Mouse (Mus musculus): Measurements from ENCODE around the gene Utp20.
"Not testable (repeated sequence)": the region's sequence is repeated elsewhere in the genome, so short reads cannot be mapped to it uniquely, and the experiment has no call there.

Utp20 gene

DNA sequence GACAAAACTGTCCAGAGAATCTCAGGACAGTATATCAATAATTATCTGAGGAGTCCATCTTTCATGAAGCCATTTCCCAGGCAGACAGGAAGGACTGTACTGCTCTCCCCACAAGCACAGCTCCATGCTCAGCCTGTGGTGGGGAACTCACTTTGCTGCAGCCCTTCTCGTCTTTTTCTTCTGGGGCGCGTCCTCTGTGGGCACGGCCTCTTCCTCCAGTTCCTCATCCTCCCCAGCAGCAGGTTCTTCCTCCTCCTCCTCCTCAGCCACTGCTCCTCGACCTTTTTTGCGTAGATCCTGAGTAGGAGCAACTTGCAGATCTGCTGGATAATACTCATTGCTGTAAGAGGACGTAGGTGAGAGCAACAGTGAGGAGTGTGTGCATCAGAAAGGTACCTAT, 31.4 kb downstream of the Utp20 start:
- in situ Hi-C loops (cut with MboI; ENCODE audit: low pct_unique_long_range_greater_than_20kb in 1 of 2, low sequenced_read_pairs in 2 of 2, unreplicated experiment in 1 of 2): no loop called here

DNA sequence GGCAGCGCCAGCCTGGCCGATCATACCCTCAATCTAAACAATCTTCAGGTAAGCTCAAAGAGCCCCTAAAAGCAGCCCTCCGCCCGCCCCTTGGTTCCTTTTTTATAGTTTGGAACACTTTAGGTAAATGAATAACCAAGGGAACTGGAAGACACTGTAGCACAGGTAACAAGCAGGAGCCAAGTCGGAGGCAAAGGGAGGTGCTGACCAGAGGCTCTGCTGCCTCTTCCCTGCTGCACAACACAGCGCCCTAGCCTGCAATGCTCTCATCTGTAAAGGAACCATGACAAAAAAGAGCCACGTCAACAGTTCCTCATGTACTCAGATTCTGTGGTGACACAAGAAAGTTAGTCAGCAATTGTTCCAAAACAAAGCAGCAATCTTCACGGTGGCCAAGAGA, 32.0 kb downstream of the Utp20 start:
- in situ Hi-C loops (cut with MboI; ENCODE audit: low pct_unique_long_range_greater_than_20kb in 1 of 2, low sequenced_read_pairs in 2 of 2, unreplicated experiment in 1 of 2): no loop called here

DNA sequence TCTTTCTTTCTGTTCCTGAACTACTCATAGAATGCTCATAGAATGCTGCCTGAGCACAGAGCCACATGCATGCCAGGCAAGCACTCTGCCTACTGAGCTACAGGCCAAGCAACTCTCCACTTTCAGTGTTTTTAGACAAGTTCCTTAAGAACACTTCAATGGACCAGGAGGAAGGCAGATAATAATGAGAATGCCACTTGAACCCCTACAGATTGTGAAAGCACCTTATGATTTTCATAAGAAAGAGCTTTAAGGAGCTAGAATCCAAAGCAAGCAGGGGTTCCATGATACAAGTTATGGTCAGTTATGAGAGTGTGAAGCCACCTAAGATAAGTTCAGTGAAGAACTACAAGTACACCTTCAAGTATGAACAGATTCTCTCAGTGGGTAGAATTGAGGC, 32.9 kb downstream of the Utp20 start:
- in situ Hi-C loops (cut with MboI; ENCODE audit: low pct_unique_long_range_greater_than_20kb in 1 of 2, low sequenced_read_pairs in 2 of 2, unreplicated experiment in 1 of 2): no loop called here

DNA sequence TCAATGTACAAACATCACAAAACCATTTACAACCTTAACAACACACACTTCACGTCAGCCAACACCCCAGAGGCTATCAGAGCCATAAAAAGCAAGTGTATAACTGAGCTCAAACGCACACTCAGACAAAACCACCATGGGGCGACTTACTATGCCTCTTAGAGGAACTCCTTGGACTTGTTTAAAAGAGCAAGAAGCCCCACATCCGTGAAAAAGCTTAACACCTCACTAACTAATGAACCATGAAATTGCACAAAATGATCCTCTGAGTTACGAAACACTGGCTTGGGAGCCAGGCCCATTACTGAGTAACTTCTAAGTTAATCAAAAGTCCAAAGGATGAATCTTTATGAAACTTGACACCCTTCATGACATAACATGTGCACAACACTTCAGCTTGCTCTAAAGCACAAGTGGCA, 42.1 kb downstream of the Utp20 start:
- in situ Hi-C loops (cut with MboI; ENCODE audit: low pct_unique_long_range_greater_than_20kb in 1 of 2, low sequenced_read_pairs in 2 of 2, unreplicated experiment in 1 of 2): no loop called here

DNA sequence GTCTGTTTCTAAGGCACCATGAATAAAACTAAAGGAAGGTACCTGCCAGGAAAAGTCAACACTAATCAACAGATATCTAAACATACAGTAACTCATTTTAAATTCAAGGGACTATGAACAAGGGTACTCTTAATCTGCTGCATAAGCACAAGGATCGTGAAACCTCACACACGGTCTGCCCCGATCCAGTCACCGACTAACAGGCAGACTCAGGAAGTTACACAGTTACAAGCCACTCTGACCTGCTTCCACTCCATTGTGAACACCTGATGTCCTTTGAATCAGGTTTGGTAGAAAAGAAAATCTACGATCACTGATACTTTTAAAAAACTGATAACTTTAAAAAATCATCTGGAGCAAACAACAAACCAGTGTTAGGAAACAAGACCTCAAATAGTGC, 42.7 kb downstream of the Utp20 start:
- in situ Hi-C loops (cut with MboI; ENCODE audit: low pct_unique_long_range_greater_than_20kb in 1 of 2, low sequenced_read_pairs in 2 of 2, unreplicated experiment in 1 of 2): no loop called here

DNA sequence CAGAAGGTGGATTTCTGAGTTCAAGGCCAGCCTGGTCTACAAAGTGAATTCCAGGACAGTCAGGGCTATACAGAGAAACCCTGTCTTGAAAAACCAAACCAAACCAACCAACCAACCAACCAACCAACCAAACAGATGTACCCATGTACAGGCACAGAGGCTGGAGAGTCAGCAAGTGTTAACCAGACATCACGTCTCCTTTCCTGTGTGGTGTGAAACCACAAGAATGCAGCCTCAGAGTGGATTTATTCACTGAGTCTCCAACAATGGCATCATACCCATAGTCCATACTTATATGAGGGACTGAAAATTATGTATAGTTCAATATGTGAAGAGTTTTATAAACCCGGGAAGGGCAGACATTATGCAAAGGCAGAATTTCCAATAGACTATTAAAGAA, 43.5 kb downstream of the Utp20 start:
- in situ Hi-C loops (cut with MboI; ENCODE audit: low pct_unique_long_range_greater_than_20kb in 1 of 2, low sequenced_read_pairs in 2 of 2, unreplicated experiment in 1 of 2): not testable (repeated sequence)

DNA sequence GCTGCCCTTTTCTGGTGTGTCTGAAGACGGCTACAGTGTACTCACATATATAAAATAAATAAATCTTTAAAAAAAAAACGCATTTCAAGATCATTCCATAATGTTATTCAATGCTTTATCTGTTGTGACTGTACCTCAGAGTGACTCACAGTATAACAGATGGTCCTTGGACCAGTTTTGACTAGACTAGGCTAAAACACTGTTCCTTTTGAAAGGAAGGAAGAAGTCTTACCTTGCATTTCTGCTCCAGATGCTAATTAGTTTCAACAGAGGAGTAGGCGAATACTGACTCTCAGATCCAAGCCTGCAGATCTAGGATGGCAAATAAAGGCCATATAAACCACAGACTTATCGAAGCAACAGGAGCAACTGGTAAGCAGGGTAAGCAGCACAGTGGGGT, 45.9 kb downstream of the Utp20 start:
- in situ Hi-C loops (cut with MboI; ENCODE audit: low pct_unique_long_range_greater_than_20kb in 1 of 2, low sequenced_read_pairs in 2 of 2, unreplicated experiment in 1 of 2): no loop called here

DNA sequence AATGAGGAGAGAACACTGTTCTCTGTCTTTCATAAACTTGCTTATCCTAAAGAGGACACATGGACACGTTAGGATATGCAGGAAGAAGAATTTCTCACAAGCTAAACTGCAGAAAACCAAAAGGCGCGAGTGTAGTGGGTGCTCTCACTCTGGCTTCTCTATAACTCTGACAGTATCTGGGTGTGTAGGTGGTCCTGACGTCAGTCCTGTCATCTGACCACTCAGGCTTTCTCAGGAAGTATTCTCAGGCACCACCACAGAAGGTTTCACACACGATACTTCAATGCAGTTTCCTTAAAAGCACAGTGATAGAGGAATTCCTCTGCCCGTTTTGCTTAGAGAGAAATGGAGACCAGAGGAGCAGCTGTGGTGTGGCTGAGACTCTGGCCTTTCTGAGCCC, 50.4 kb downstream of the Utp20 start:
- in situ Hi-C loops (cut with MboI; ENCODE audit: low pct_unique_long_range_greater_than_20kb in 1 of 2, low sequenced_read_pairs in 2 of 2, unreplicated experiment in 1 of 2): no loop called here

DNA sequence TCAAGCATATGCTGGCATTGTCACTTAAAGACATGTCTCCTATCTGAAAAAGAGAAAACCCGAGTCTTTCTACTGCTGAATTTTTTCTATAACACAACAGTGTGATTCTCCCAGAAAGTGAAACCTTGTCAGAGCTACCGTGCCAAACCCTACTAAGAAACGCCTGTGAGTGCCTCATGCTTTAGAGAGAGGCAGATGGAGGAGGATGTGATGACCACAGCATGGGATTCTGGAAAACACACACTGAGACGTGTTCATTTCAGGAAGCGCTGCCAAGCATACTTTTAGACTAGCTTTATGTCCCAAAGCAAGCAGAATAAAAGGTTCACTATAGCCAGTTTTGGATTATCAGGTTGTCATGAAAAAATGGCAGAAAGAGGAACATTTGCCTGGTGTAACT, 53.6 kb downstream of the Utp20 start:
- in situ Hi-C loops (cut with MboI; ENCODE audit: low pct_unique_long_range_greater_than_20kb in 1 of 2, low sequenced_read_pairs in 2 of 2, unreplicated experiment in 1 of 2): not testable (repeated sequence)

DNA sequence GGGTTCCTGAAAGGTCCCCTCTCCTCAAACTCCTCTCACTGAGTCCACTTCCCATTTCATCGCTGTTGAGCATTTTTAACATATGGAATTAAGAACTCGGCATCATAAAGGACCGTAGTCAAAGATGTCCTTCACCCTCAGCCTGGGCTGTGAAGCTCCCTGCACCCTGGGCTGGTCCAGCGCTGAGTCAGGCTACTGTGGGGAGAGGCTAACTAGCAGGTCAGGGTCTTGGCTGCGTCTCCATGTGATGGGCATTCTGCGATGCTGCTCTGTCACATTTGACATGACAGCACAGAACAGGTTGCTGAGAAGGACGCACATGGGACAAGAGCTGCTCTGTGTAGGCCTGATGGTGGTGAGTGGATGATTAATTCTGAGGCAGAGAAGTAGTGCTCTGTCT, 56.9 kb downstream of the Utp20 start:
- in situ Hi-C loops (cut with MboI; ENCODE audit: low pct_unique_long_range_greater_than_20kb in 1 of 2, low sequenced_read_pairs in 2 of 2, unreplicated experiment in 1 of 2): loop anchor here in 1 of 2 experiments (10.0 kb wide), 1 partner anchor 45 kb away; no protein-coding TSS in a partner anchor

DNA sequence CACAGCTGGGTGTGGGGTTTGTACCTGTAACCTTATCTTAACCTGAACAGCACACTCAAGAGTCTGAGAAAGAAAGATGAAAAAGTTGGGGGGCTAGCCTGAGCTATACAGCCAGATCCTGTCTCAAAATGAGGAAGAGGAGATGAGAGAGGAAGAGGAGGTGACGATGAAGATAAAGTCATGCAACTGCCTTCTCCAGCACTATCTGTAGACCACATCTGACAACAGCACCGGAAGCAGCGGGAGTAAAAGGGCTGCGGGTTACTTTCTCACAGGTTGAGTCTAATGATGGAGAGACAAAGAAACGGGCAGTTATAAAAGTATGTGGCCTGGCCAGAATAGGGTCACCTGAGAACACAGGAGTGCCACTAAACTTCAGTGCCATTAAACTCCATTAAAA, 57.6 kb downstream of the Utp20 start:
- in situ Hi-C loops (cut with MboI; ENCODE audit: low pct_unique_long_range_greater_than_20kb in 1 of 2, low sequenced_read_pairs in 2 of 2, unreplicated experiment in 1 of 2): loop anchor here in 1 of 2 experiments (10.0 kb wide), 1 partner anchor 46 kb away; no protein-coding TSS in a partner anchor

DNA sequence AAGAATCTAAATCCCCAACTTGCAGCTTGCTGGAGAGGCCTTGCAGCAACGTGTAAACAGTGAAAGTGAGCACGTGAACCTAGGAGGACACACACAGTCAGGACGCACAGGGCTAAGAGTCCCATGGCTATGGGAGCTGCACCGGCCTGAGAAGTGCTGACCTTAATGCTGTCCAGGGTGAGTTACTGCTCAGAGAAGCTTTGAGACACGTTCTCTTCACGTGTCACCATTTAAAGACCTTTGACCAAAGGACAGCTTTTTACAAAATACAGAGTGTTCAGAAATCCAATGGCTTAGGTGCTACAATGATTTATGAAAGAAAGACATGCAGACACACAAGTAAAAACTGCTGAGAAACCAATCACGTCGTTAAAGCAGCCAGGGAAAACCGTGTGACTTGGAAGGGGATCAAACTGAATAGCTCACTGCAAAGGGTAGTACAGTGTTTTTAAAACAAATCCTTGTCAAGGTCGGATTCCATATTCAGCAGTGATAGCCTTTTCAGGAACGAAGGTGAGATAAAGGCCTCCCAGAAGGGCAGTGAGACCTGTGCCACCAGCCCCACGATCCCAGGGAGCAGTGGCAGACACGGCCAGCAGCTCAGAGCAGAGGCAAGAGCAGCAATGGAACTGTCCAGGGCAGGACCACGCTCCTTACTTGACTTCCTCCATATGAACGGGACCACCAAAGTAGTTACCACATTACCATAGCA, 61.0 kb downstream of the Utp20 start:
- in situ Hi-C loops (cut with MboI; ENCODE audit: low pct_unique_long_range_greater_than_20kb in 1 of 2, low sequenced_read_pairs in 2 of 2, unreplicated experiment in 1 of 2): loop anchor here in 1 of 2 experiments (10.0 kb wide), 1 partner anchor 49 kb away; no protein-coding TSS in a partner anchor

DNA sequence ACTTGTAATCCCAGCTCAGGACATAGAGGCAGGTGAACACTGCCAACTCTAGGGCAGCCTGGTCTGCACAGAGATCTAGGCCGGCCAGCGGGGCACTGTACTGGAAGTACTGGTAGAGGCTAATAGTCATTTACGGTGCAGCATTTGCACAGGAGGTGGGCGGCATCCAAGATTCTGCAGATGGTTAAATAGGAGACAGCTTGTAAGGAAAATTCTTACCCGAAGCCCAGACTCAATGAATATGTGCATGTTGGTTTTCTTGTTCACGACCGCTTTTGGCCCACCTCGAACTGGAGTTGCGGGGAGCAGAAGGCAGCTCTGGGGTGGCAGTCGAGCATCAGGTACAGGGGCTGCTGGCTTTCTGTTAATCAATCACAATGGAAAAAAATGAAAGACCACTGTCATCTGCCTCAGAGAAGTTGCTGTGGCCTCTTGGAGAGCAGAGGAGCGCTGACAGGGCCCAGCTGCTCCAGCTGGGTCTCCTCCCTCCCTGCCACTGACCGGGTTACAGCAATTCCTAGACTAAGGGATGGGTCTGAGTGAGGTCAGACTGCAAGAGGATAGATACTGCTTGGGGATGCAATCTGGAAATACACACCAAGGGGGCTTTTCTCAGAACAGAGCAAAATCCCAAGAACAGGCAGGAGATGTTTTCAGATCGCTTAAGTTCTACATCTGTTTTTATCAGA, 64.9 kb downstream of the Utp20 start:
- in situ Hi-C loops (cut with MboI; ENCODE audit: low pct_unique_long_range_greater_than_20kb in 1 of 2, low sequenced_read_pairs in 2 of 2, unreplicated experiment in 1 of 2): loop anchor here in 1 of 2 experiments (10.0 kb wide), 1 partner anchor 53 kb away; no protein-coding TSS in a partner anchor

DNA sequence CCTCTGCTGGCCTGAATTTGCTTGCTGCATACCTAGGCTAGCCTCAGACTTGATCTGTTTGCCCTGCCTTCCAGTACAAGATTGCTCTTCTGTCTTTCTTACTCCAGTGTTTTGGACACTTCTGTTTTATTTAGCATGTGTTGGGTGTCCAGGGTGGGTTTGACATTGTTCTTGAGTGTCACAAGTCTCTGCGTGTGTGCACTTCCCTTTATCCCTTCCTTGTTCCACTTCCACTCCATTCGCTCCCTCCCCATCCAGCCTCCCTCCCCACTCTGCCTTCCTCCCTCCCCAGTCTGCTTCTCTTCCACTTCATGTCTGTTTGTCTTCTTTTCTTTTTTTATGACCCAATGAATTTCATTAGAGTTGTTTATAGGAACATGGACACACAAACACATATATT, 85.2 kb downstream of the Utp20 start:
- in situ Hi-C loops (cut with MboI; ENCODE audit: low pct_unique_long_range_greater_than_20kb in 1 of 2, low sequenced_read_pairs in 2 of 2, unreplicated experiment in 1 of 2): loop anchor here in 1 of 2 experiments (25.0 kb wide), 1 partner anchor 354 kb away; the partner anchor contains the start of genes Dram1 and Gnptab

DNA sequence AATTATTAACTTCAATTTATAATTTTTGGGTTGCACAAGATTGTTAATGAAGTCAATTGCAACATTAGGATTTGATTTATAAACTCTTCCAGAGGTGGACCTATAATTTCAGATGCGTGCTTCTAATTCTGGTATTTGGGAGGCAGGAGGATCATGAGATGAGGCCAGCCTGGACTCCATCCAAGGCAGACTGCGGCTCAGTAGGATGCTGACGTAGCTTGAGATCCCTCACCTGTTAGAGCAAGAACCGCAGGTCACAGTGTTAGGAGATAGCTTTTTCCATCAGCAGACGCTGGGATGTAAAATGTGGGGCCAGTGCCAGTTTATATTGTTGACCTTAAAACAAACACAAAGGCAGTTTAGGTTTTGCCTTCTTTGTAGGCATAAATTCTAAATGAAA, 85.8 kb downstream of the Utp20 start:
- in situ Hi-C loops (cut with MboI; ENCODE audit: low pct_unique_long_range_greater_than_20kb in 1 of 2, low sequenced_read_pairs in 2 of 2, unreplicated experiment in 1 of 2): loop anchor here in 1 of 2 experiments (25.0 kb wide), 1 partner anchor 353 kb away; the partner anchor contains the start of genes Dram1 and Gnptab

DNA sequence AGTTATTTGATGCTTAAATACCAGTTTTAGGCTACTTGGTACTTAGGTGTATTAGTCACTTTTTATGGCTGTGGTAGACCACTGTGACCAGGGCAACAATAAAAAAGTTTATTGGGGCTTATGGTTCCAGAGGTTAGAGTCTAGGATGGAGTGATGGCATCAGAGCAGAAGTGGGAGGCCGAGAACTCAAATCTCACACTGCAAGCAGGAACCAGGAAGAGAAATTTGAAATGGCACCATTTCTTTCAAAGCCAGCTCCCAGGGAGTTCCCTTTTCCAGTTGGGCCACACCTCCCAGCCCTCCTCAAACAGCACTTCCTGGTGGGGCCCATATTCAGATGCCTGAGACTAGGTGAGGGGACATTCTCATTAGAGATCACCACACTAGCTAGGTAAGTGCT, 86.8 kb downstream of the Utp20 start:
- in situ Hi-C loops (cut with MboI; ENCODE audit: low pct_unique_long_range_greater_than_20kb in 1 of 2, low sequenced_read_pairs in 2 of 2, unreplicated experiment in 1 of 2): loop anchor here in 1 of 2 experiments (25.0 kb wide), 1 partner anchor 353 kb away; the partner anchor contains the start of genes Dram1 and Gnptab

DNA sequence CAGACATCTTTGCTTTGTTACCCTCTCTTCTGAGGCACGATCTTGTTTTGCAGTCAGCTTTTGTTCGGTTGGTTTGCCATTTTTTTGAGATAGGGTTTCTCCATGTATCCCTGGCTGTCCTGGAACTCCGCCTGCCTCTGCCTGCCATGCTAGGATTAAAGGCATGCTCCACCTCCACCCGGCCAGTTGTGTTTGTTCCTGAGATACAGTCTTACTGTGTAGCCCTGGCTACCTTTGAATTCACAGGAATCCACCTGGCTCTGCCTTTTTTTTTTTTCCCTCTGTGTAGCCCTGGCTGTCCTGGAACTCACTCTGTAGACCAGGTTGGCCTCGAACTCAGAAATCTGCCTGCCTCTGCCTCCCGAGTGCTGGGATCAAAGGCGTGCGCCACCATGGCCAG, 87.5 kb downstream of the Utp20 start:
- in situ Hi-C loops (cut with MboI; ENCODE audit: low pct_unique_long_range_greater_than_20kb in 1 of 2, low sequenced_read_pairs in 2 of 2, unreplicated experiment in 1 of 2): loop anchor here in 1 of 2 experiments (25.0 kb wide), 1 partner anchor 352 kb away; the partner anchor contains the start of genes Dram1 and Gnptab

DNA sequence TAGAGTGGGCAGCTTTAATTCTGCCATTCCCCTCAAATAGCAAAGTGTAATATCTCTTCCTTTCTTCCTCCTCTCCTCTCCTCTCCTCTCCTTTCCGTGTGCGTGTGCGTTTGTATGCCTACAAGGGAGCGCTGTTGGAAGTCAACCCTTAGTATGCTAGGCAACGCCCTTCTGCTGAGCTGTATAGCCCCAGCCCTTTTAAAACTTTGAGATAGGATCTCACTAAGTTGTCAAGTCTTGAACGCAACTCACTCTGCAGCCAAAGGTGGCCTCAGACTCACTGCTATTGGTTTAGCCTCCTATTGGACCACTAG, 94.3 kb downstream of the Utp20 start:
- in situ Hi-C loops (cut with MboI; ENCODE audit: low pct_unique_long_range_greater_than_20kb in 1 of 2, low sequenced_read_pairs in 2 of 2, unreplicated experiment in 1 of 2): loop anchor here in 1 of 2 experiments (25.0 kb wide), 1 partner anchor 345 kb away; the partner anchor contains the start of genes Dram1 and Gnptab

DNA sequence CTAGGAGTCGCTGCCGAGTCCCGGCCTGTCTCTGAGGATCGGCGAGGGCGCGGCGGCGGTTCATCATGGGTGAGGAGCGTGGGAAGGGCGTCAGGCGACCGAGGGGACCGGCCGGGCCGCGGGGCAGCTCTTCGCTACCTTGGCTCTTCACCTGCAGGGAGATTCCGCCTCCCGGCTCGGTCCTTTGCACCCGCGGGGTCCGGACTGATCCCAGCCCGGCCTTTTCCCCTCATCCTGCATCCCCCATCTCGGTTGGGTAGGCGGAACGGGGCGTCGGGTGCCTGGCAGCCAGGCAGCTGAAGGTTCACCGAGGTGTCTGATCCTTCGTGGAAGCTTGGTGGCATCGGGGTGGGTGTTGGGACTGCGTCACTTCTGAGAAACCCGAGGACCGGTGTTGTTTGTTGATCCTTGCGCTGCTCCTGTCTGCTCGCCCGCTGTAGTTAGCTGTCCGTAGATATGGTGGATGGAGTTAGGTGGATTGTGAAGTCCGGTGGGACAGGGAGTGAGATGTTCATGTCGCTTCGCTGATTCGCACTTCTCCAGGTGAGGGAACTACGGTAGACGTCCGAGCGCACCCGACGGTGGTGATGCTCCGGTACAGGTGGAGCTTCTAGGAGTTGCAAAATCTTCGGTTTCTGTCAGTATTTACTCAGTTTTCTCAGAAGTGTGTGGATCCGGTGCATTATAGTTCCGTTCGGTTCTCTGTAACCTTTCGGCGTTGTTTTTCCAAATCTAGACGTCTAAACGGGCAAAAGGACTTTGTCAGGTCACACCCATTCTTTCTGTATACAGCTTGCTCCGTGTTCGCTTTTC, 94.9 kb downstream of the Utp20 start:
- in situ Hi-C loops (cut with MboI; ENCODE audit: low pct_unique_long_range_greater_than_20kb in 1 of 2, low sequenced_read_pairs in 2 of 2, unreplicated experiment in 1 of 2): loop anchor here in 1 of 2 experiments (25.0 kb wide), 1 partner anchor 344 kb away; the partner anchor contains the start of genes Dram1 and Gnptab
